Mouse (Mus musculus): ENCODE results near the gene Mttp. TPM values are rescaled to one million over a fixed set of nuclear protein-coding genes. Genes with fewer than 3 reads are reported as not detected.

Mttp gene
- polyA plus RNA-seq (2014; fragmentation: Illumina TruSeq; extraction: RNeasy Lipid Tissue Mini Kit (QIAGEN cat#74804); ENCODE audit: insufficient read depth, low read depth, low replicate concordance) = 0.94 TPM

GRCm38 (mm10) chr3:138144642-138145171 is at the start of gene Mttp:
Mttp (minus strand) TSS chr3:138144968.

GRCm38 (mm10) chr3:138193683-138194302 is 49.0 kb upstream of the Mttp start, which contains the start of gene 4930579F01Rik:
4930579F01Rik (minus strand) TSS chr3:138193825.

DNA sequence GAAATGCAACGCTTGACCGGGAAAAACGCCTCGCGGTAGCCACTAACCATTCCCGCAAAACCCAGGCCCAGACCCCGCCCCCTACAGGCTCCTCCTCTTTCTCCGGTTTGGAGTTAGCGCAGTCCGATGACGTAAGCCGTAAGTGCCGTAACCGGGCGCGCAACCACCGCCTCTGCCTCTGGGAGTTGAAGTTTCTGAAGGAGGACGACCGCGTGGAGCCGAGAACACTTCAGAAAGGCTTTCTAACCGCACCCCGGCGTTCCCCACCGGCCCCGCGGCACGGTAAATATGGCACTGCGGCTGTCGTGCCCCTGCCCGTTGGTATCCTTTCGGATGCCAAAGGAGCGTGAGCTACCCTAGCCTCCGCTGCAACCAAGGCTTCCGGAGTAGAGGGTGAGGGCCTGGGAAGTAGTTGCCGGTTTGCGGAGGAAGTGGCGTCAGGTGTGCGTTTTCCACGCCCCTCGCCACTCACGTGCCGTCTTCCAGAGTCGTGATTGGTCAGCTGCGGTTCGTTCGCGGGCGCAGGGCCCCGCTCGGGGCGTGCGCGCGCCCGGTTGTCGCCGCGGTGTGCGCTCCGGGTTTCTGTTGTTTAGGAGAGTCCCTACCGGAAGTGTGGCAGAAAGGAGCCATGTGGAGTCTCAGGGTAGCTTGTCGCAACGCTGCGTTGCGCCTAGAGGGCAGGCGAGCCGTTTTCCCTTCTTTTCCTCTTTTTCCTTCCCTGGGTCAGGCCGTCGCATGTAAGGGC is 1.3 kb downstream of the Mttp start, which contains the start of gene Trmt10a:
Trmt10a (plus strand) TSS at position 134 of the 745 bp plus-strand sequence.

GRCm38 (mm10) chr3:138067288-138067687 is 77.5 kb downstream of the Mttp start, which contains the start of gene Gm5105:
Gm5105 (minus strand) TSS chr3:138067388.

DNA sequence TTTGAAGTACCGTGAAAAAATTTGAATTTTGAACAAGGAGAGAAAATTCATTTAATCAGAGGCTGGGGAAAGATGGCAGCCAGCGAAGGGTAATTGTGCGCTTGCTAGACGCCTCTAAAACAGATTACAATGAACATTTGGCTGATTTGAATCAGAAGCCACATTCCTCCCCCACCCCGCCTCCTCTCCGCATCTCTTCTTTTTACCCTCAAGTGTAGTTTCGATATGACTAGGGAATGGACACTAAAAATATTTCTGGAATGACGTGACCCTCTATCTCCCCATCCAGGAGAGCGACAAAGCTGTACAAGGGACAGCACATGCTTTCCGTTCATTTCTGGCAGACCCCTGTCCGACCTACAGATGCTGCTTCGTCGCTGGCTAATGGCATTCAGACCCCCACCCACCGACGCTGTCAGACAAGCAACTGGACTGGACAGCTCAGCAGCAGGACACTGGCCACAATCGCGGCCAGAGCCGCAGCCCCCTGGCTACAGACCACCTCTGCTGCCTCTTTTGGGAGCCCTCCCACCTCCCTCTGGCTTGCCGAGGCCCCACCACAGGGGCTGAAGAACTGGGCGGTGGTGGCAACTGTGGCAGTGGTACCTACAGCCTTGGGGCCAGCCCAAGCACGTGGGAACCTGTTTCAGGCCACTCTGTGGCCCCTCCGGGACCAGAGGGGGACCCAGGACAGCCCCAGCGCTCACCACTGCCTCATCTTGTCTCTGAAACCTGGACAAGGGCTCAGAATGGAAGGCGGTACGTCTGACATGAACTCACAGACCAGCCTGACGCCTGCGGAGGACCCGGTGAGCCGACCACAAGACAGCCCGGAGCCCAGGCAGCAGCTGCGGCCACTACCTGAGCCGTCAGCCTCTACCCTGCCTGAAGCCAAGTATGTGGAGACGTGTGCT is 79.8 kb downstream of the Mttp start, which contains the start of gene 1110002E22Rik:
1110002E22Rik (plus strand) TSS at position 321 of the 914 bp plus-strand sequence.

Other genes starting within 250 kb of the Mttp start
- 73.6 TPM for gene Lamtor3, start 226.5 kb downstream of the Mttp start, polyA plus RNA-seq (2014; fragmentation: Illumina TruSeq; extraction: RNeasy Lipid Tissue Mini Kit (QIAGEN cat#74804); ENCODE audit: insufficient read depth, low read depth, low replicate concordance)
- gene Dapp1, start 163.4 kb downstream of the Mttp start, polyA plus RNA-seq (2014; fragmentation: Illumina TruSeq; extraction: RNeasy Lipid Tissue Mini Kit (QIAGEN cat#74804); ENCODE audit: insufficient read depth, low read depth, low replicate concordance) = 7.6 TPM
- gene 1110002E22Rik, start 79.9 kb downstream of the Mttp start, polyA plus RNA-seq (2014; fragmentation: Illumina TruSeq; extraction: RNeasy Lipid Tissue Mini Kit (QIAGEN cat#74804); ENCODE audit: insufficient read depth, low read depth, low replicate concordance) = 0.15 TPM
- not detected for gene Gm5105, start 77.6 kb downstream of the Mttp start, polyA plus RNA-seq (2014; fragmentation: Illumina TruSeq; extraction: RNeasy Lipid Tissue Mini Kit (QIAGEN cat#74804); ENCODE audit: insufficient read depth, low read depth, low replicate concordance)
- 2.6 TPM for gene Trmt10a, start 1.5 kb downstream of the Mttp start, polyA plus RNA-seq (2014; fragmentation: Illumina TruSeq; extraction: RNeasy Lipid Tissue Mini Kit (QIAGEN cat#74804); ENCODE audit: insufficient read depth, low read depth, low replicate concordance)
- not detected for gene 4930579F01Rik, start 48.9 kb upstream of the Mttp start, polyA plus RNA-seq (2014; fragmentation: Illumina TruSeq; extraction: RNeasy Lipid Tissue Mini Kit (QIAGEN cat#74804); ENCODE audit: insufficient read depth, low read depth, low replicate concordance)
- 11.1 TPM for gene Adh7, start 72.8 kb upstream of the Mttp start, polyA plus RNA-seq (2014; fragmentation: Illumina TruSeq; extraction: RNeasy Lipid Tissue Mini Kit (QIAGEN cat#74804); ENCODE audit: insufficient read depth, low read depth, low replicate concordance)
- gene Adh1, start 116.0 kb upstream of the Mttp start, polyA plus RNA-seq (2014; fragmentation: Illumina TruSeq; extraction: RNeasy Lipid Tissue Mini Kit (QIAGEN cat#74804); ENCODE audit: insufficient read depth, low read depth, low replicate concordance) = 162 TPM
- not detected for gene Adh6a, start 168.3 kb upstream of the Mttp start, polyA plus RNA-seq (2014; fragmentation: Illumina TruSeq; extraction: RNeasy Lipid Tissue Mini Kit (QIAGEN cat#74804); ENCODE audit: insufficient read depth, low read depth, low replicate concordance)
- gene Adh6b, start 196.8 kb upstream of the Mttp start, polyA plus RNA-seq (2014; fragmentation: Illumina TruSeq; extraction: RNeasy Lipid Tissue Mini Kit (QIAGEN cat#74804); ENCODE audit: insufficient read depth, low read depth, low replicate concordance) = 0.40 TPM

All from lung, adult 10 weeks (tissue).